Mouse (Mus musculus): ENCODE data around the gene Mrm1. TPM values are rescaled to one million over a fixed set of nuclear protein-coding genes. Genes with fewer than 3 reads are reported as not detected.

Gene Mrm1
- polyA plus RNA-seq, 1 experiment from 2014 or later = 14.9 TPM

DNA sequence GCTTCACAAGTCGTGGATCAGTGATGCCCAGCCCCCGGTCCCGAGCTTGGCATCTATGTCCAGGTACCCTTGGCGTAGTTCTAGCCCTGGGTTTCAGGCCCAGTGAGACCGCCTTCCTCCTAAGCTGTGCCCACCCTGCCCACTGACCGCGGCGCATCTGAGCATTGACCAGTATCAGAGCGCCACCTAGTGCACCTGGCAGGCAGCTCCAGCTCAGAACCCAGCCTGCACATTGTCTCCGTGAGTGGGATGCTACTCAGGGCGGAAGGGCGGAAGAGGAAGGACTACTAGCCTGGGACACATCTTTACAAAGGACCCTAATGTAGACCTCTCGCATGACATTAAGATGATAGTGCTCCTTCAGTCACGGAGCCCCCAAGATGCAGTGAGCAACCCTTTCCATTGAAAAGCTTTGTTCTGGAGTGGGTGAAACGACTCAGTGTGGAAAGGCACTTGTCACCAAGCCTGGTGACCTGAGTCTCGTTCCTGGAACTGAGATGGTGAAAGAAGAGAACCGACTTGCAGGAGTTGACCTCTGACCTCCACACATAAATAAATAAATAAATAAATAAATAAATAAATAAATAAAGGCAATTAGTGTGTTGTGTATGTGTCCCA, 24.7 kb downstream of the Mrm1 start:
- DNase-seq (ENCODE audit: extremely low spot score, low spot score) = peak; percentile 84
- H3K4me1 ChIP-seq = peaks cover 32% of the 10 kb centered on the region
- 0 out of 2 replicates have a peak overlapping the region, but pooled peaks have one; percentile 12 for H3K27ac ChIP-seq
- no peaks in the 10 kb centered on the region for H3K36me3 ChIP-seq (replicated peaks)
- no peaks in the 10 kb centered on the region for H3K9me3 ChIP-seq
- 13% methylated on average over 17 of the region's 17 CpGs for WGBS
- H3K4me3 ChIP-seq = peak overlapping the region; percentile 26
- peaks cover 67% of the 10 kb centered on the region for H3K27me3 ChIP-seq (ENCODE audit: poor library complexity, severe bottlenecking)

DNA sequence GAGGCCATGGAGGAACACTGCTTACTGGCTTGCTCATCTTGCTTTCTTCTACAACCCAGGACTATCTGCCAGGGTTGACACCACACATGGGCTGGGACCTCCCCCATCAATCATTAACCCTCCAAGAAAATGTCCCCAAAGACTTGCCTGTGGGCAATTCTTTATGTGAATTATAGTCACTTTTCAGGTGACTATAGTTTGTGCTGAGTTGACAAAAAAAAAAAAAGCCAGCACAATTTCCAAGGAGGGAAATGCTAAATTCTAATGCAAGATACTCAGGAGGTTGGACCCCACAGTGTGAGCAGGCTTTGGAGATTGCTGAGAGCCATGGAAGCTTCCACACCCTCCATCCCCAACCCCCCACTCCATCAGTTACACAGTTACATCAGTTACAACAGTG, 25.8 kb downstream of the Mrm1 start:
- Histone ChIP-seq H3K9me3 (no peaks in the 10 kb centered on the region), H3K4me3 (no peak overlapping the region), H3K27ac (no peak overlapping the region), H3K27me3 (ENCODE audit: poor library complexity, severe bottlenecking) (peaks cover 69% of the 10 kb centered on the region), H3K36me3 (replicated peaks) (no peaks in the 10 kb centered on the region), H3K4me1 (peaks cover 41% of the 10 kb centered on the region)
- DNase-seq (ENCODE audit: extremely low spot score, low spot score) = no peak

DNA sequence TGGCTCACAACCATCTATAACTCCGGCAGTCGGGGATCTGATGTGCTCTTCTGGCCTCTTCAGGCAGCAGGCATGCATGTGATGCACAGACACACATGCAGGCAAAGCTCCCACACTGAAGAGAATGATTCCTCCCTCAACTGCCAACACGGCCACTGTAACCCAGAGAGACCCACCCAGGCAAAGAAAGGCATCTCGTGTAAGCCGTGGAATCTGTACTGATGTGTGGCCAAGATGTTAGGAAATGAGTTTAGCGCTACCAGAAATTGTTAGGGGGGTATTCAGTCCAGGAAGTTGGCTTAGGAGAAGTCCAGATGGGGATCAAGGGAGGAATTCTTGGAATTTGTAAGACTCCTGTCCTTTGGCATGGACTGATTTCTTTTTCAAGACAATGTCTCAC, 28.9 kb downstream of the Mrm1 start:
- Histone ChIP-seq H3K36me3 (replicated peaks) (no peaks in the 10 kb centered on the region), H3K9me3 (no peaks in the 10 kb centered on the region), H3K4me1 (peaks cover 32% of the 10 kb centered on the region), H3K4me3 (no peak overlapping the region), H3K27me3 (ENCODE audit: poor library complexity, severe bottlenecking) (peaks cover 44% of the 10 kb centered on the region), H3K27ac (no peak overlapping the region; the same call in 1 of the 2 replicates)
- WGBS = 75% methylated on average over 6 of the region's 6 CpGs
- DNase-seq (ENCODE audit: extremely low spot score, low spot score) = no peak

- peak overlapping the region; percentile 33 for H3K4me3 ChIP-seq
- 3% methylated on average over 19 of the region's 19 CpGs for WGBS
- H3K4me1 ChIP-seq = peaks cover 34% of the 10 kb centered on the region
Measured at GRCm38 (mm10) chr11:84780143-84780870, 39.0 kb downstream of the Mrm1 start.

GRCm38 (mm10) chr11:84775560-84775959, 43.8 kb downstream of the Mrm1 start:
- no peak overlapping the region for H3K27ac ChIP-seq
- H3K4me3 ChIP-seq = no peak overlapping the region
- H3K36me3 ChIP-seq (replicated peaks) = no peaks in the 10 kb centered on the region
- peaks cover 95% of the 10 kb centered on the region for H3K27me3 ChIP-seq (ENCODE audit: poor library complexity, severe bottlenecking)
- DNase-seq (ENCODE audit: extremely low spot score, low spot score) = no peak
- no peaks in the 10 kb centered on the region for H3K9me3 ChIP-seq
- WGBS = 9% methylated on average over 4 of the region's 4 CpGs
- H3K4me1 ChIP-seq = peaks cover 46% of the 10 kb centered on the region

More at GRCm38 (mm10) chr11:84780143-84780870, 39.0 kb downstream of the Mrm1 start:
- Histone ChIP-seq H3K27ac (peak overlapping the region; percentile 48; the same call in 1 of the 2 replicates), H3K9me3 (no peaks in the 10 kb centered on the region), H3K27me3 (ENCODE audit: poor library complexity, severe bottlenecking) (peaks cover 97% of the 10 kb centered on the region), H3K36me3 (replicated peaks) (no peaks in the 10 kb centered on the region)
- no peak for DNase-seq (ENCODE audit: extremely low spot score, low spot score)

DNA sequence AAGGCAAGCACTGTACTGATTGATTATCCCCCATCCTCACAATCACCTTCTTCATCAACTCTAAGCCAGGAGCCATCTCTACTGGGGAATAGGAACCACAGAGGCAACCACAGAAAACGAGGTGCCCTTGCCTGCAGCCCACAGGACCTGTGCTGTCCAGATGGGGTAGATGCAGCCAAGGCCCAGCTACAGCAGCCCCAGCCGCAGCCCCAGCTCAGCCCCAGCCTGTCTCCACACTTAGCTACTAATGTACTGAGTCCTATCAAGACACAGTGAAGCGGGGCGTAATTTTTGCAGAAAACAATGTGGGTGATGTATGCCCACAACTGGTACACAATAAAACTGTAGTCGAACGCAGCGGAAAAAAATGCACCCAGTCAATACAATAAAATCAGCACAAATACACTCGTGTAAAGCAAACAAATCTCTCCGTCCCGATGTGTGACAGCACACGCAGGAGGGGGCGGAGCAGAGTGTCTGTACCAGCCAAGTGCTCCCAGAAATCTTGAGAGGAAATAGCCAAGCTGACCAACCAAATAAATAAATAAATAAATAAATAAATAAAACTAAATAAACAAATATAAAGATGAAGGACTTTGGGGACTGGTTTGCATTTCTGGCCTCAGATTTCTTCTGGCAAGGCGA, 44.3 kb downstream of the Mrm1 start:
- Histone ChIP-seq H3K4me1 (peaks cover 42% of the 10 kb centered on the region), H3K27me3 (ENCODE audit: poor library complexity, severe bottlenecking) (peaks cover 95% of the 10 kb centered on the region), H3K36me3 (replicated peaks) (no peaks in the 10 kb centered on the region), H3K27ac (0 out of 2 replicates have a peak overlapping the region, but pooled peaks have one; percentile 49), H3K9me3 (no peaks in the 10 kb centered on the region), H3K4me3 (no peak overlapping the region)
- DNase-seq (ENCODE audit: extremely low spot score, low spot score) = no peak
- 71% methylated on average over 13 of the region's 13 CpGs for WGBS

DNA sequence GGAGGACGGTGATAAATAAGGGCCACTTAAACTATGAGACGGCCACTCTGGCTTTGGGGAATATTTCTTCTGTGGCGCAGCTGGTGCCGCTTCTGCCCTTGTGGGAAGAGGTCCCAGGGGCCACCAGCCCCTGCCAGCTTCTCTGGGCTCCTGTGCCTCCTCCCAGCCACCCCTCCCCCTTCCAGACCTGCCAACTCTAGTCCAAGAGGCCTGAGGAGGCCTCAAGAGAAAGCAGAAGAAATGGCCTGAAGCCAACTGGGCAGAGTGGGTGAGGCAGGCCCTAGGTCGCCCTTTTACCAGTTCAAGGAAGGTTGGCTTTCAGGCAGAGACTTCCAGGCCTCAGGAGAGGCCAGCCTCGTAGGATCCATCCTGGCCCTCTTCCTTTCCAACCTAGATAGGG, 51.4 kb downstream of the Mrm1 start:
- no peaks in the 10 kb centered on the region for H3K36me3 ChIP-seq (replicated peaks)
- H3K9me3 ChIP-seq = no peaks in the 10 kb centered on the region
- peaks cover 100% of the 10 kb centered on the region for H3K27me3 ChIP-seq (ENCODE audit: poor library complexity, severe bottlenecking)
- H3K27ac ChIP-seq = peak overlapping the region; percentile 3
- DNase-seq (ENCODE audit: extremely low spot score, low spot score) = no peak
- H3K4me3 ChIP-seq = no peak overlapping the region
- 83% methylated on average over 6 of the region's 6 CpGs for WGBS
- peaks cover 51% of the 10 kb centered on the region for H3K4me1 ChIP-seq

GRCm38 (mm10) chr11:84765125-84765524, 54.2 kb downstream of the Mrm1 start:
- H3K27ac ChIP-seq = no peak overlapping the region
- WGBS = 7% methylated on average over 5 of the region's 5 CpGs

DNA sequence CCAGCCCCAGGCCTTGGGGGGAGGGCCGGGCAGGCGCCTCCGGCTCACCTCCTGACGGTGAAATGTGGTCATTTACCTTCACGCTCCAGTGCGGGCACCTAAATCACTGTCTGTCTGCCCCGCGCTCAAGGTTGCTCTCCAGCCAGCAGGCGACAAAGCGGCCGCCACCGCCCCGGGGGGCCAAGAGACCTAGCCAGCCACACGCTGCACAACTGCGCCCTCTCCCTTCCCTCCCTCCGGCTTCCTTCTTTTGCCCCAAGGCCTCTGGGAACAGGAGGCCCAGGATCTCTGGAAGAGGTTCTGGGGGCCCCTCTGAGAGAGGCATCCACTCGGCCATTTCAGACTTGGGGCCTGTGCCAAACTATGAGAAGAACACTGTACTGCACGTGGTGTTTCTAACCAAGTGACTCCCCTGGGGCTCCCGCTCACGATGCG, 54.8 kb downstream of the Mrm1 start:
- Histone ChIP-seq H3K27me3 (ENCODE audit: poor library complexity, severe bottlenecking) (peaks cover 100% of the 10 kb centered on the region), H3K4me1 (peaks cover 61% of the 10 kb centered on the region)

More at GRCm38 (mm10) chr11:84765125-84765524, 54.2 kb downstream of the Mrm1 start:
- peaks cover 57% of the 10 kb centered on the region for H3K4me1 ChIP-seq
- no peak for DNase-seq (ENCODE audit: extremely low spot score, low spot score)
- peaks cover 100% of the 10 kb centered on the region for H3K27me3 ChIP-seq (ENCODE audit: poor library complexity, severe bottlenecking)
- no peak overlapping the region for H3K4me3 ChIP-seq
- no peaks in the 10 kb centered on the region for H3K9me3 ChIP-seq
- H3K36me3 ChIP-seq (replicated peaks) = no peaks in the 10 kb centered on the region

DNA sequence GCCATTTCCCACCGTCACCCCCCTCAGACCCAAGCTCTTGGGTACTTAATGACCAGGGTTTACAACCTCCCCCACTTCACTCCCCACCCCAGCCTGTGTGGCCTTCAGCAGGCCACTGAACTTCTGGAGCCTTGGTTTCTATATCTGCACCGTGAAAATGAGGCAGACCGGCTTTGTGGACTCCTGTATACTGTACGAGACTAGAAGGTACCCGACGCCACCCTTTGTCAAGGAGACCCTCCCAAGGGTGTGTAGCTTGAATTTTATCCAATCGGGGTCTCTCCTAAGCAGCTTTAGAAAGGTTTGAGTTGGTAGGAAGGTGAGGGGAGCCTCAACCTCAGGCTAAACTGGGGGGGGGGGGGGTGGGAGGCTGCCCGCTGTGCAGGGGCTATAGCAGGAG, 55.2 kb downstream of the Mrm1 start:
- no peaks in the 10 kb centered on the region for H3K9me3 ChIP-seq
- H3K27ac ChIP-seq = peak overlapping the region; percentile 56
- H3K27me3 ChIP-seq (ENCODE audit: poor library complexity, severe bottlenecking) = peaks cover 100% of the 10 kb centered on the region
- DNase-seq (ENCODE audit: extremely low spot score, low spot score) = no peak
- H3K4me3 ChIP-seq = peak overlapping the region; percentile 37
- 20% methylated on average over 8 of the region's 8 CpGs for WGBS
- no peaks in the 10 kb centered on the region for H3K36me3 ChIP-seq (replicated peaks)
- H3K4me1 ChIP-seq = peaks cover 61% of the 10 kb centered on the region

More for the DNA sequence above, 54.8 kb downstream of the Mrm1 start:
- DNase-seq (ENCODE audit: extremely low spot score, low spot score) = no peak
- Histone ChIP-seq H3K4me3 (peak overlapping the region; percentile 37), H3K36me3 (replicated peaks) (no peaks in the 10 kb centered on the region), H3K27ac (peak overlapping the region; percentile 56), H3K9me3 (no peaks in the 10 kb centered on the region)
- 4% methylated on average over 21 of the region's 21 CpGs for WGBS

Measured in forebrain, embryonic 10.5 days (tissue).